Mouse (Mus musculus): Measurements from ENCODE around the gene Gm3435. TPM values are rescaled to one million over a fixed set of nuclear protein-coding genes. Genes with fewer than 3 reads are reported as not detected.
"Not testable (repeated sequence)": the region's sequence is repeated elsewhere in the genome, so short reads cannot be mapped to it uniquely, and the experiment has no call there.

Gene Gm3435
- polyA plus RNA-seq, 1 experiment from 2014 or later: 7.8 TPM

- H3K4me1 ChIP-seq; H3K27ac ChIP-seq (replicated peaks); DNase-seq (ENCODE audit: low spot score); H3K27me3 ChIP-seq (replicated peaks; ENCODE audit: low read depth, poor library complexity, severe bottlenecking); H3K36me3 ChIP-seq (replicated peaks); H3K4me3 ChIP-seq; H3K9me3 ChIP-seq: not testable (repeated sequence)
- WGBS: no CpG with 5 or more reads among the region's 4 CpGs
Observed at GRCm38 (mm10) chr17:15000047-15000446, 9.9 kb upstream of the Gm3435 start.

DNA sequence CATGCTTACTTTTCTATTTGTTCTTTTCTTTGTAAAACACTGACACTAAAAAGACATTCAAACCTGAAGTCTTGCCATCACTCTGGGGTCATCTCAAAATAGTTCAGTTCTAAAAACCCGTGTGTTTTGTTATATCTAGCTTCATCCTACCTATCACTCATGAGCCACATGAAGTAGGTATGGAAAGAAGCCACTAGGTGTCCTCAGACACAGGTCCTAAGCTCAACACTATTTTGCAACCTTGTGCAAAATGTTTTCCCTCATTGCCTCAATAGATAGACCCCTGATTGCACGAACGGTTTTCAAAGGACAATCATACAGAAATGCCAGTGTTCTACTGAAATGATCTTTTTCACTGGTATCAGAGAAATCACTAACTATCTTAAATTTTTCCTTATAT lies 888 bp upstream of the Gm3435 start:
- WGBS: no CpG with 5 or more reads among the region's 3 CpGs
- not testable (repeated sequence) for H3K4me1 ChIP-seq; DNase-seq (ENCODE audit: low spot score); H3K27me3 ChIP-seq (replicated peaks; ENCODE audit: low read depth, poor library complexity, severe bottlenecking); H3K9me3 ChIP-seq; H3K4me3 ChIP-seq; H3K36me3 ChIP-seq (replicated peaks); H3K27ac ChIP-seq (replicated peaks)

- not testable (repeated sequence) for DNase-seq (ENCODE audit: low spot score); H3K36me3 ChIP-seq (replicated peaks); H3K27me3 ChIP-seq (replicated peaks; ENCODE audit: low read depth, poor library complexity, severe bottlenecking); H3K4me3 ChIP-seq; H3K27ac ChIP-seq (replicated peaks); H3K9me3 ChIP-seq; H3K4me1 ChIP-seq
- 86% methylated on average over 3 of the region's 3 CpGs for WGBS
Observed at GRCm38 (mm10) chr17:15021503-15022220, 11.7 kb downstream of the Gm3435 start.

DNA sequence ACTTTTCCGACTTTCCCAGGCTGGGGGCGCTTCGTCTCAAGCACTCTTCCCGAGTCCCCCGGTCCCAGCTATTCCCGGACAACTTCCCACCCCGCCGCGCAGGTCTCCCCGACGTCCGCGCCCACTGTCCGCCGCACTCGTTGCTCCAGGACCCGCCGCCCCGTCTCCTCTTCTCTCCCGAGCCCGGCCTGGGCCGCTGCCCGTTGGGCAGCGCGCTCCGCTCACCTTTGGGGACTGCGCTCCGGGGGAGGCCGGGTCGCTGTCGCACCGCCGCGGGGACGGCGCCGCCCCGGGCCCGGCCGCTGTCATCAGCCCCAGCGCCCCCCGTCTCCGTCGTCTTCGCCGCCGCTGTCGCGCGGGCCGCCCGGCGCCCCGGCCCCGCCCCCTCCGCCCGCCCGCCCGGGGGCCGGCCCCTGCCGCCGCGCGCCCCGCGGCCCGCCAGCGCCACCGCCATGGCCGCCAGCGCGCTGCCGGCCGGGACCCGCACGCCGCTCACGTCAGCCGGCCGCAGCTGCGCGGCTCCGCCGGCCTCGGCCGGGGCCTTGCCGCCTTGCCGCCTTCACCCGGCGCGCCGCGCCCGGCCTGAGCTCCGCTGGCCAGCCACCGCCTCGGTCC lies 14.0 kb downstream of the Gm3435 start:
- H3K4me1 ChIP-seq; H3K4me3 ChIP-seq; DNase-seq (ENCODE audit: low spot score); H3K27ac ChIP-seq (replicated peaks); H3K27me3 ChIP-seq (replicated peaks; ENCODE audit: low read depth, poor library complexity, severe bottlenecking); H3K36me3 ChIP-seq (replicated peaks); H3K9me3 ChIP-seq: not testable (repeated sequence)
- WGBS: no CpG with 5 or more reads among the region's 97 CpGs

- no CpG with 5 or more reads among the region's 48 CpGs for WGBS
Observed at GRCm38 (mm10) chr17:15024502-15025193, 14.7 kb downstream of the Gm3435 start.

GRCm38 (mm10) chr17:15025513-15025912 lies 15.5 kb downstream of the Gm3435 start:
- WGBS: no CpG with 5 or more reads among the region's 6 CpGs
- H3K4me3 ChIP-seq; H3K36me3 ChIP-seq (replicated peaks); H3K27ac ChIP-seq (replicated peaks); H3K9me3 ChIP-seq; DNase-seq (ENCODE audit: low spot score); H3K27me3 ChIP-seq (replicated peaks; ENCODE audit: low read depth, poor library complexity, severe bottlenecking); H3K4me1 ChIP-seq: not testable (repeated sequence)

More at GRCm38 (mm10) chr17:15024502-15025193, 14.7 kb downstream of the Gm3435 start:
- not testable (repeated sequence) for H3K9me3 ChIP-seq; H3K4me3 ChIP-seq; H3K27ac ChIP-seq (replicated peaks); H3K4me1 ChIP-seq; DNase-seq (ENCODE audit: low spot score); H3K27me3 ChIP-seq (replicated peaks; ENCODE audit: low read depth, poor library complexity, severe bottlenecking); H3K36me3 ChIP-seq (replicated peaks)

DNA sequence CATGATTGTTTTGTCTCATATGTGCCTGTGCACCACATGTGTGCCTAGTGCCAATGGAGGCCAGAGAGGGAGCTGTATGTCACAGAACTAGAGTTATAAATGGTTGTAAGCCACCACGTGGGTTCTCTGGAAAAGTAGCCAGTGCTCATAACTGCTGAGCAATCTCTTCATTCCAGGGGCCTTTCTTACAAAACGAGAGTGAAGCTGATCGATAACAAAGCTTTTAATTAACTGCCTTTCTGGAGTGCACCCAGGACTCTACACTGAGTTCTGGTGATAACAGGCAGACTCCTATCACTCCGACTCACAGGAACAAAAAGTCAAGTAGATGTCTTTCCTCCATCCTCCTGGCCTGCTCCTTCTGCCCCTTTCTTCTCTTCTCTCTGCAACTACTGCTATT lies 21.4 kb downstream of the Gm3435 start:
- H3K9me3 ChIP-seq; H3K27ac ChIP-seq (replicated peaks); H3K4me1 ChIP-seq; DNase-seq (ENCODE audit: low spot score); H3K36me3 ChIP-seq (replicated peaks); H3K27me3 ChIP-seq (replicated peaks; ENCODE audit: low read depth, poor library complexity, severe bottlenecking); H3K4me3 ChIP-seq: not testable (repeated sequence)
- no CpG with 5 or more reads among the region's 4 CpGs for WGBS

GRCm38 (mm10) chr17:15040455-15040854 lies 30.5 kb downstream of the Gm3435 start:
- not testable (repeated sequence) for H3K27me3 ChIP-seq (replicated peaks; ENCODE audit: low read depth, poor library complexity, severe bottlenecking); DNase-seq (ENCODE audit: low spot score); H3K27ac ChIP-seq (replicated peaks); H3K9me3 ChIP-seq; H3K4me3 ChIP-seq; H3K4me1 ChIP-seq; H3K36me3 ChIP-seq (replicated peaks)
- WGBS: no CpG with 5 or more reads among the region's 3 CpGs

GRCm38 (mm10) chr17:15041175-15041729 lies 31.3 kb downstream of the Gm3435 start, which contains the start of the genes Ermard, Tcte3 and Gm3448:
Gene Ermard (plus strand): TSS chr17:15041208.
Gene Tcte3 (minus strand): TSS chr17:15041488.
Gene Gm3448 (minus strand): TSS chr17:15041537.
- H3K36me3 ChIP-seq (replicated peaks); H3K27me3 ChIP-seq (replicated peaks; ENCODE audit: low read depth, poor library complexity, severe bottlenecking); DNase-seq (ENCODE audit: low spot score); H3K27ac ChIP-seq (replicated peaks); H3K9me3 ChIP-seq; H3K4me1 ChIP-seq: not testable (repeated sequence)
- under 1% methylated on average over 17 of the region's 56 CpGs for WGBS
- H3K4me3 ChIP-seq: peak within 1 kb of the TSS; percentile 42; the same call in 1 of the 2 replicates

DNA sequence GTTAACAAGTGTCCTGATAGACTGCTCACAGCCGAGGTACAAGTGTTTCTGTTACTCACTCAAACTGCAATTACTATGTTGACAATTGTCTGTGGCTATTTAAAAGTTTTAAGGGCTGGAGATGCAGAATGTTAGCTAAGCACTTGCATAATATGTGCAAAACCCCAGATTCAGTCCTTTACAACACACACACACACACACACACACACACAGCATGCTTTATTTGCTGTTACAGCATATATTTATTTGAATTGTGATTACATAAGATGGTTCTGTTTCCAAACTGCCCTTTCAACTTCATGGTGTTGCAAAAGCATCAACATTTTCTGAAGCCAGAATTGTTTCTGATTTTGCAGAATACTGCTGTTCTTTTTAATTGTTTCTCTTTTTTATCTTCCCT lies 40.4 kb downstream of the Gm3435 start:
- not testable (repeated sequence) for H3K9me3 ChIP-seq; H3K4me1 ChIP-seq; H3K27me3 ChIP-seq (replicated peaks; ENCODE audit: low read depth, poor library complexity, severe bottlenecking); H3K4me3 ChIP-seq; H3K27ac ChIP-seq (replicated peaks); H3K36me3 ChIP-seq (replicated peaks); DNase-seq (ENCODE audit: low spot score)
- WGBS: no CpG with 5 or more reads among the region's 1 CpGs

DNA sequence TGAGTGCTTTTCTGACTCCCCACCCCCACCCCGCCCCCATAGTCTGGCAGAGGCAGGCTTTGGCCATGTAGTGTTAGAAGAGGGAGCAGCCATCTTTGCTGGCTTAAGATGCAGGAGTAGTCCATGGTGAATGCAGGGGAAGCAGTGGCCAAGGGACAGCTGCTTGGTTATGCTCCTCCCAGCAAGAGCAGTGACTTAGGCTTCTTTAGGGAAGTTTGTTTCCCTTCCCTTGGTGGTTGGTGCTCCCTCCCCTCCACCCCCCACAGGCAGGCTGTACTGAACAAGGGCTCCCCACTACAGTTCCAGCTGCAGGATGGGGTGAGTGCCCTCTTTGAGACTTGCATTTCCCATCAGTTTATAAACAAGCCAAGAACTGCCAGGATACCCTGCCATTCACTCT lies 42.8 kb downstream of the Gm3435 start:
- H3K9me3 ChIP-seq; DNase-seq (ENCODE audit: low spot score); H3K4me1 ChIP-seq; H3K27ac ChIP-seq (replicated peaks); H3K27me3 ChIP-seq (replicated peaks; ENCODE audit: low read depth, poor library complexity, severe bottlenecking); H3K4me3 ChIP-seq: not testable (repeated sequence)
- H3K36me3 ChIP-seq (replicated peaks): peaks cover 22% of the 10 kb centered on the region
- 81% methylated on average over 1 of the region's 1 CpGs for WGBS

DNA sequence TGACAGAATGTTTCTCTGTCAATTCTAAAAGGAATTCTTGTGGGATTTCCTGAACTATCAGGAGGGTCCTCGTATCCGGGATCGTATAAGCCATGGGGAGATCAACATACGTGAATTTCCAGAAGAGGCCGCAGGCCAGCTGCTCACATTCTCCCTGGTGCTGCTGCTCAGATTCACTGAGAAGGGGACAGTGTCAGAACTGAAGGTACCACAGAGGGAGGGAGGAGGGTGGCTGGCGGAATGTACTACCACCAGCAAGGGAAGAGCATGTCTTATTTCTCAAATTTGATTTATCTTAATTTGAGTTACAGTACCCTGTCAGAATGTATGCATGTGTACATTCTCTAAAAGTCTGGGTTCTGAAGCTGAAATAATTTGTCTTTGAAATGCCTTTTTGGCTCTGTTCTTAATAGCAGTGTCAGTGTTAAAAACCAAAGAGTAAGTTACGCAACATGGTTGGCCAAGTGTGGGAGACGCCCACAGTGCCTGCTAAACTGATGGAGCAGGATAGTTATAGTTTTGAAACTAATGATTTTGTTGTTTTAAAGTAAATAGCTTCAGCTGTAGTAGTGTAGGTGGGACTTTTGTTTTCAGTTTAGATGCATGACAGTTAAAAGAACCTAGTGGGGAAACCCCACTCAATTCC lies 43.3 kb downstream of the Gm3435 start:
- DNase-seq (ENCODE audit: low spot score); H3K4me3 ChIP-seq; H3K9me3 ChIP-seq; H3K27me3 ChIP-seq (replicated peaks; ENCODE audit: low read depth, poor library complexity, severe bottlenecking); H3K4me1 ChIP-seq; H3K27ac ChIP-seq (replicated peaks): not testable (repeated sequence)
- peaks cover 28% of the 10 kb centered on the region for H3K36me3 ChIP-seq (replicated peaks)
- 93% methylated on average over 6 of the region's 8 CpGs for WGBS

All from embryonic facial prominence, embryonic 10.5 days (tissue).